ENCODE assay signal across 8 mouse cellular contexts in genomic region chr4:46664123-46665009, GRCm38 (mm10). TPM values are rescaled to one million over a fixed set of nuclear protein-coding genes. Genes with fewer than 3 reads are reported as not detected.
DNase-seq lines count a peak whose midpoint lies in the region; ATAC-seq lines count a peak whose summit lies in the region.

No protein-coding gene starts in this region.

- H3K9me3 ChIP-seq in embryonic facial prominence, embryonic 15.5 days (replicated peaks): no peaks in the 10 kb centered on the region
- no peaks in the 10 kb centered on the region for H3K9me3 ChIP-seq in heart, embryonic 14.5 days (ENCODE audit: control insufficient read depth, low read length)

- no peaks in the 10 kb centered on the region for H3K36me3 ChIP-seq in embryonic facial prominence, embryonic 15.5 days
- H3K36me3 ChIP-seq in heart, embryonic 14.5 days (ENCODE audit: control insufficient read depth, insufficient read depth, low read length): no peaks in the 10 kb centered on the region

- peak; percentile 88 for ATAC-seq in embryonic facial prominence, embryonic 15.5 days (ENCODE audit: insufficient number of reproducible peaks, low FRiP score, low TSS enrichment, low read depth)
- peak; percentile 80 for ATAC-seq in heart, embryonic 14.5 days (ENCODE audit: insufficient number of reproducible peaks, insufficient read depth, low FRiP score, low read depth)

- peak; percentile 30 for DNase-seq in thymus, postnatal 14 days
- DNase-seq in thymus, postnatal 25 days: no peak
- peak; percentile 79 to 88 for DNase-seq in kidney, postnatal 4 days
- DNase-seq in lung, postnatal 36 days: peak; percentile 44
- peak; percentile 76 for DNase-seq in retina, postnatal 1 day
- no peak for DNase-seq in cerebellum, adult 9-10 months

- peak overlapping the region; percentile 64 for H3K4me2 ChIP-seq in embryonic facial prominence, embryonic 15.5 days (replicated peaks)
- peak overlapping the region; percentile 84 for H3K4me2 ChIP-seq in heart, embryonic 14.5 days (ENCODE audit: low read length)

- peak overlapping the region; percentile 45 for H3K4me3 ChIP-seq in embryonic facial prominence, embryonic 15.5 days (replicated peaks)
- peak overlapping the region; percentile 44 to 50 for H3K4me3 ChIP-seq in heart, embryonic 14.5 days (ENCODE audit: control insufficient read depth in 1 of 2, insufficient read depth in 1 of 2, low read depth in 1 of 2, low read length in 2 of 2)

- peaks cover 10% of the 10 kb centered on the region for H3K4me1 ChIP-seq in embryonic facial prominence, embryonic 15.5 days
- peaks cover 23 to 37% of the 10 kb centered on the region in 2 experiments for H3K4me1 ChIP-seq in heart, embryonic 14.5 days (ENCODE audit: control insufficient read depth in 2 of 2, insufficient read depth in 2 of 2, low read length in 2 of 2)

- peak overlapping the region; percentile 7; the same call in 1 of the 2 replicates for H3K9ac ChIP-seq in embryonic facial prominence, embryonic 15.5 days
- peak overlapping the region; percentile 79 for H3K9ac ChIP-seq in heart, embryonic 14.5 days (ENCODE audit: low read length)

- no peaks in the 10 kb centered on the region; the same call in 1 of the 2 replicates for H3K27me3 ChIP-seq in embryonic facial prominence, embryonic 15.5 days
- no peaks in the 10 kb centered on the region for H3K27me3 ChIP-seq in heart, embryonic 14.5 days (ENCODE audit: control insufficient read depth, insufficient read depth, low read length)

- peak overlapping the region; percentile 72 for H3K27ac ChIP-seq in embryonic facial prominence, embryonic 15.5 days (replicated peaks)
- peak overlapping the region; percentile 76 to 78 for H3K27ac ChIP-seq in heart, embryonic 14.5 days (replicated peaks in 1 of 2; ENCODE audit: control insufficient read depth in 1 of 2, insufficient read depth in 1 of 2, low read depth in 2 of 2, low read length in 2 of 2)

- WGBS in embryonic facial prominence, embryonic 15.5 days: 6% methylated on average over 34 of the region's 34 CpGs
- 4% methylated on average over 34 of the region's 34 CpGs for WGBS in heart, embryonic 14.5 days

RNA-seq across cellular contexts. Expression of gene Tbc1d2, which starts 14.4 kb away (rescaled TPM):
- polyA plus RNA-seq in embryonic facial prominence, embryonic 15.5 days (2015; fragmentation: Nextera tagmentation; extraction: Ambion mirVana): 2.2 and 2.9 TPM in 2 replicates
- polyA plus RNA-seq in heart, embryonic 14.5 days (2014; fragmentation: Nextera tagmentation; extraction: Ambion mirVana): 0.26 and 0.46 TPM in 2 replicates

Comparison
In these comparisons a context has a peak if more than half of its experiments do, and no peak if none do; other contexts are left out.
1. DNase-seq: peak in thymus, postnatal 14 days (single experiment), kidney, postnatal 4 days (2 of 2), lung, postnatal 36 days (single experiment) and retina, postnatal 1 day (single experiment); none in thymus, postnatal 25 days (single experiment) and cerebellum, adult 9-10 months (single experiment).